Mouse (Mus musculus): Measurements from ENCODE around the gene Il11ra1.
"Not testable (repeated sequence)": the region's sequence is repeated elsewhere in the genome, so short reads cannot be mapped to it uniquely, and the experiment has no call there.

Il11ra1 gene

DNA sequence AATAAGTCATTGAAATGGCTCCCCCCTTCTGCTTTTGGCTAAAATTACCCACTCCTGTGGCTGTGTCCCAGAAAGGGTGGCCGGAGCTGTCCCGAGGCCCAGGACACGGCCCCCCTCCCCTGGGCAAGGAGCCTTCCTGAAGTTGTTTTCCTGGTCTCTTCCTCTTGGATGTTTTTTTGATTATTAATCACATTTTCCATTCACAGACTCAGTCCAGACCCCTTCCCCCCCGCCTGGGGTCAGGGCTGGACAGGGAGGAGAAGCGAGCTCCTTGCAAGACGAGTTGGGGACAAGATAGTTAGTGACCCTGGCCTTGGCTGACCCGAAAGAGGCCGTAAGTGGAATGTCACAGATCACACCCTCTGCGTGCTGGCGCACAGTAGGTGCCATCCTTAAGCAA, at the start of gene Il11ra1:
Gene Il11ra1 (plus strand): TSS at position 207 of the 400 bp plus-strand sequence.
- not testable (repeated sequence) for DNase-seq (ENCODE audit: low spot score)

GRCm38 (mm10) chr4:41653296-41653695, 46.5 kb upstream of the Il11ra1 start:
- DNase-seq (ENCODE audit: low spot score) = peak; percentile 78

DNA sequence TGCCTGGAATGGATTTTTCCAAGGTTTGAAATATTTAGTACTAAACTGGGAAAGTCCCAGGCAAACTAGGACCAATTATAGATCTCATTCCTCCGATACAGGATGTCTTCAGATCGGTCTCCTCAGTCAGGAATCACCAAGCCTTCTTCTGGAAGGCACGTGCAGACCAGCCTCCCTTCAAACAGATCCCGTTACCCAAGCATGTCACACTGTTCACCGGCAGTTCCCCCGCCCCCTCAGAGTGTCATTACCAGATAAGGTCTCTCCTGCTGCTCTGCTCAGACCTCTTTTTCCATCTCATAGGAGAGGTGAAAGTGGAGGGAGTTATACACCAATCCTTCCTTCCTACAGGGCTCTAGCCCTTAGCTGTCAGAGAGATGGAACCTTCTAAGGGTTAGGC, 46.1 kb upstream of the Il11ra1 start:
- DNase-seq (ENCODE audit: low spot score) = no peak

GRCm38 (mm10) chr4:41654217-41654616, 45.6 kb upstream of the Il11ra1 start:
- peak; percentile 69 for DNase-seq (ENCODE audit: low spot score)

DNA sequence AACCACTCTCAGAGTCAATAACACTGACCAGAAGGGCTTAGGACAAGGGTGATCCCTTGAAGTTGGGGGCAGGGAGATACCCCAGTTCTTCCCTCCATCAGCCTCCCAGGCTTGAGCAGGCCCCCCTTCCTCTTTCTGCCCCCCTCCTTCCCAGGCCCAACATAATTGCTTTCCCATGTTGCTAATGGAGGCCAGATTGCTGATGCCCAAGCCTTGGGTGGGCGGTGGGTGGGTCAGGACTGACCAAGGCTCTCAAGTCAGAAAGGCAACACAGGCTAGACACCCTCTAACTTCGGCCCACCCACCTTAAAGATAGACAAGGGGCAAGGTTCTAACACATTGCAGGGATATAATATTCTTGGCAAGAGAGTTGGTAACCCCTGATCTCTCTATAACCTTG, 44.3 kb upstream of the Il11ra1 start:
- DNase-seq (ENCODE audit: low spot score) = no peak

DNA sequence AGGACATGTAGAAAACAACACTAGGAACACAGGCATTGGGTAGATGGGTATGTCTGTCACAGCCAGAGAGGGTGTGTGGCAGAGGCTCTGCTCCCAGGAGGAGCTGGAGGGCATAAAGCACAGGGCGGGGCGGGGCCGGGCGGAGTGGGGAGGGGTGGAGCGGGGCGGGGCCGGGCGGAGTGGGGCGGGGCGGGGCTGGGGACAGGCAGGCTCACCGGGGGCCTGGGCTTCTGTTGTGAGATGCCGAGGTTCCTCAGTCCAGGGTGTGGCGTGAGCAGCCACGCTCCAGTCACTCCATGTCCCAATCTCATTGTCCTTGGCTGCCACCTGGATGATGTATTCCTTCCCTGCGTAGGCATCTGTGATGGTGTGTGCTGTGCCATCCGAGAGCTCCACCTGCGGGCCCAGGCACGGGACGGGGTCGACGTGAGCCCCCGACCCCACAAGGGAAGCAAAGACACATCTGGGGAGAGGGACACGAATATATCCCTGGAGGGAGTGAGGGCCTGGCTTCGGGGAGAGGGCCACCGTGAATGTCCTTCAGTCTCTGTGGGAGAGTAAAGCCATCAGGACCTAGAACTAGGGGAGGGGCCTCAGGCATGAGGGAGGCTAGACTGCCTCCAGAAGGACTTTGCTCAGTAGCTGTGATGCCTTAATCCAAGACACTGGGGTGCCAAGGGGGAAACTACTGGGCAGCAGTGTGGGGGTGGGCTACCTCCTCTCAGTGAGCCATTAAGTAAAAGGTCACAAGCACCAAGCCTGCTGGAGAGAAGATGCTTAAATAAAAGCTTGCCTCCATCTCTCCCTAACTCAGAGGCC, 41.0 kb upstream of the Il11ra1 start:
- DNase-seq (ENCODE audit: low spot score) = no peak

DNA sequence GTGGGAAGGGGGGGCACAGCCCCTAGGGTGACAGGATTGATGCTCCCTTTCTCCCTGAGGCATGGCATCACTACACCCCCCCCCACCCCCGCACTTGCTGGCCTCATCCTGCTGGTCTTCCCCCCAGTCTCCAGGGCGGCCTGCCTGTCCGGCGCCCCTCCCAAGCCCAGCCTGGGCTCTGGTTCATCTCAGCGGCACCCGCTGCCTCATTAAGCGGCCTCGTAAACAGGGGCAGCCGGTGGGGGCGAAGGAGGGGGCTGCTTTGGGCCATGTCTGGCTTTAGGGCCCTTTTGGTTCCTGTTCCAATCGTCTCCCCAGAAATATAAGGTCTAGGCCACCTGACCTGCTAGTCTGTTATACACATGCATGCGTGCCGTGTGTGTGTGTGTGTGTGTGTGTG, 40.2 kb upstream of the Il11ra1 start:
- no peak for DNase-seq (ENCODE audit: low spot score)

DNA sequence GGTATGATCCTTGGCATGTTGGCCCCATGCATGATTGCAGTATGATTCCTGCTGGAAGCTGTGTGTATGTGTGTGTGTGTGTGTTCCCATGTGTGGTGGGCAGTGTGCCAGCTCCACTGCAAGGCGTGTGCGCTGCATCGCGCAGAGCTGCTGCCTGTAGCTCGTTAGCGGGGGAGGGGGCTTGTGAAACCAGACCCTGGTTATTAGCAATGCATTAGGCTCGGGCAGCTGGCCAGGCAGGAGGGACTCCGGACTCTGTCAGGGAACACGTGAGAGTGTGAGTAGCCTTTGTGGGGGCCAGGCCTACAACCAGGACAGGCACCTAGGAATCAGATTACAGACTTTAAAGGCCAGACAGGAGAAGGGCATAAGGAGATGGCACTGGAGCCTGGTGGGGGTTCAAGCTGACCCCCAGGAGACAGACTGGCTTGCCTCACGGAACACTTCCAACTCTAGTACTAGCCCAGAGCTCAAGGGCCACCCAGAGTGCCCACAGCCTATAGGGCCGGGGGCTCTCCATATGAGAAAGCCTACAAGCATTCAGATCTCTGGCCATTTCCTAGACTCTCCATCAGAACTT, 38.8 kb upstream of the Il11ra1 start:
- DNase-seq (ENCODE audit: low spot score) = no peak

DNA sequence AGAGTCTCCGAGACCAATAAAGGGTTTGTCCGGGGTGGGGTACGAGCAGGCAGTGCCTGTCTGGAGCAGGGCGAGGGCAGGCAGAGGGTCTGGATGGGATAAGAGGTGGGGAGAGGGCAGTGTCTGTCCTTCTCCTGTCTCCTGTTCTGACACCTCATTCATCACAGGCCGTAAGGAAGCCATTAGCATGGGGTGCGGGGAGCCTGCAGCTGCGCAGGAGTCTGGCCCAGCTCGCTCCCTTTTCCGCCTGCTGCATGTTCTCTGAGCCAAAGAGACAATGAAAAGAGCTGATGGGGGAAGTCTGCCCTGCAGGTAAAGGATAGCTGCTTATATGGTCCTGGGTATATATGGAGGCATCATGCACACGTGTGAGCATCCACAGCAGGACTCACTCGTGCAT, 37.1 kb upstream of the Il11ra1 start:
- no peak for DNase-seq (ENCODE audit: low spot score)

GRCm38 (mm10) chr4:41663614-41664013, 36.2 kb upstream of the Il11ra1 start:
- DNase-seq (ENCODE audit: low spot score) = no peak

- DNase-seq (ENCODE audit: low spot score) = no peak
Measured at GRCm38 (mm10) chr4:41664533-41664932, 35.3 kb upstream of the Il11ra1 start.

DNA sequence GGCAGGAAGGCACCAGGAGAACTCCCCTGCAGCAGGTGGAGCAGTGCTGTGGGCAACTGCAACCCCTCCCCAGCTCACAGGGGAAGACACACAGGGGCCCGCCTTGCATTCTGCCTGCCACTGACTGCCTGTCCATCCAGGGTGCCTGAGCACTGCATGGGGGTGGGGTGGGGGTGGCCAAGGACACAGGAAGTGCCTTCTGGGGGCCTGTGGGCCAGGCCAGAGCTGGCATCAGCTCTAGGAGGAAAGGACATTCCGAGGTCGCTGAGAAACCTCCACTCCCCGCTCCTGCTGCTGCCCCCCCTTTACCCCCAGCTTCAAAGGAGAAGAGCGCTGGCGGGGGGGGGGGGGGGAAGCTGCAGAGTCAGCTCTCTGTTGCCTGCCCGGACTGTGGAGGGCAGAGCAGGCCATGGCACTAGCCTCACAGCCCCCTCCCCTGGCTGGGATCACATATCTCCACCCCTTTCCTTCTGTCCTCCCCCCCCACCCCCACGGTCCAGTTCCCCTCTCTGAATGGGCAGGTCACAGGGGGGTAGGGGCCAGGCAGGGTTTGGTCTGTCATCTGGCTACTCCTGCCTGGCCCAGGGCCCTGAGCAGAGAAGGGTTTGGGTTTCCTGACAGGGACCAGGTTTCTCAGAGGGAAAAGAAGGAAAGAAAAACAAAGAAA, 34.6 kb upstream of the Il11ra1 start:
- DNase-seq (ENCODE audit: low spot score) = no peak

DNA sequence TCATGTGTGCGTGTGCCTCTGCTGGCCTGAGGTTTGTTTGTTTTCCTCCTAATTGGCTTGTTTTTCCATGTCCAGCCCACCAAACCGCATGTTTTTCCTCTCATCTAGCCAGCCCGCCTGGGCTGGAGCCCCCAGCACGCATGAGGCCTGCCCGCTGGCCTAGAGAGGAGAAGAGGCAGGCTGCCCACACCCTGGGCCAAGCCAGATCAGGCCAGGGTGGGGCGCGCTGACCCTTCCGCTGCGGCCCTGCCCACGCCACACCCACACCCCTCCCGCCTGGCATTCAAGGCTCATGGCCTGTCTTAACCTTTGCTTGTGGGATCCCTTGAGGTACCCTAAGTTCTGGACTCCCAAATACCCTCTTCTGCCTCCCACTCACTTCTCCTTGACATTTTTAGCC, 33.1 kb upstream of the Il11ra1 start:
- DNase-seq (ENCODE audit: low spot score) = no peak

DNA sequence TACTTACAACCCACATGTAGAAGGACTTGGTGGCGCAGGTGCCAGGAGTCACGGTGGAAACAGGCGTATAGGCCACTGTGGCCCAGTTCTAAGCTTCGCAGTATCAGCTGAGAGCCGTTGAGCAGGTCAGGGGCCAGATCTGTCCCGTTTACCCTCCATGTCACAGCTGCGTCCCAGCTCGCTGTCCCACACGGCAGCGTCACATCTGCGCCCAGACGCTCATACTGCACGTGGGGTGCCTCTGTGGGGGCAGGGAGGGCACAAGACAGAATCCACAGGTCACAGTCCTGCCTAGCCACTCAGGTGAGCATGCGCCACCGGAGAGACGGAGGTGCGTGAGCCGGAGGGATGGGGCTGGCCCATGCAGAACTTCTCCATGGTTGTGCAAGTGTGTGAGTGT, 29.0 kb upstream of the Il11ra1 start:
- DNase-seq (ENCODE audit: low spot score) = no peak

DNA sequence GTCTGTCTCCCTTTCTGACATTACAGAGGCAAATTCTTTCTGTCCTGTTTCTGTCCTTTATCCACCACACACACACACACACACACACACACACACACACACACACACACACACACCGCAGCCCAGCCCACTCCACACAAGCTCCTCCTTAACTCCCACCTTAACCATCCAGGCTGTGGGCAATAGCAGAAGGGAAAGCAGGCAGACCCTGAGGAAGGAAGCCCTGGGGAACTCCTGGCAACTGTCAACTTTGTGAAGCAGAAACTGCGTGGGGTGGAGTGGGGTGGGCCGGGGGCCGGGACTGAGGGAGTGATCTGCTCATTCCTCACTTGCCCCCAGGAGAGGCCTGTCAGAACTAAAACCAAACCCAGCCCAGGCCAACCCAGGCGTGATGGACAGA, 28.3 kb upstream of the Il11ra1 start:
- no peak for DNase-seq (ENCODE audit: low spot score)

- no peak for DNase-seq (ENCODE audit: low spot score)
Measured at GRCm38 (mm10) chr4:41671963-41672480, 27.8 kb upstream of the Il11ra1 start.

DNA sequence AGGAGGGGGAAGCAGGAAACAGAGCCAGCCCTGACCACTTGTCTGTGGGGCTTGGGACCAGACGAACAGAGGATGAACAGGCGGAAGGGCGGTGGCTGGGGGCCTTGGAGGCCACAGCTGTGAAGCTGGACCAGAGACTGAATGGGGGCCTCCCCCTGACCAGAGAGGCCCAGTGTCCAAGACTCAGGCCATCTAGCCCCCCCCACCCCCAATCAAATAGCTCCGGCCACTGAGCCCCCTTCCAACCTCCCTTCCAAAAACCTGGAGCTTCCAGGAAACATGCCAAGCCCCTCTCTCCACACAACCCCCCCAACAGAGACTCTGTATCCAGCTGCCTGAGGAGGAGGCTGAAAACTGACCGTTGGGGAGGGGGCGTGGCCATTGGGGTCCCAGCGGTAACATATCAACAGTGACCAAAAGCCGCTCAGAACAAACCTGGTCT, 27.2 kb upstream of the Il11ra1 start:
- no peak for DNase-seq (ENCODE audit: low spot score)

DNA sequence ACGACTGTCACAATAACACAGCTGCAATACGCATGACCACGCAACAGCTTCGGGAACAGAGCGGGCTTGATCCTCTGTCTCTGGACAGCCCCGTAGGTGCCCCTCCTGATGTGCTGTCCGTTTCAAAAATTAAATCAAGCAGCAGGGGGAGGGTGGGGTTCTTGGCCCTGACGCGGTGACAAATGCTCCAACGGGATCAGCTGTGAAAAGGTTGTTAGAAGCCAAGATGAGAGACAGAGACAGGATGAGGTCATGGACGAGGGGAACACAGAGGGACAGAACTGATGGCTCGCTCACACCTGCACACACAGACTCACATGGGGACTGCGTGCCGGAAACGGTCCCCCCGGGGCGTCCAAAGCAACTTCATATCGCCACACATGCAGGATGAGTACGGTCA, 26.6 kb upstream of the Il11ra1 start:
- DNase-seq (ENCODE audit: low spot score) = no peak

DNA sequence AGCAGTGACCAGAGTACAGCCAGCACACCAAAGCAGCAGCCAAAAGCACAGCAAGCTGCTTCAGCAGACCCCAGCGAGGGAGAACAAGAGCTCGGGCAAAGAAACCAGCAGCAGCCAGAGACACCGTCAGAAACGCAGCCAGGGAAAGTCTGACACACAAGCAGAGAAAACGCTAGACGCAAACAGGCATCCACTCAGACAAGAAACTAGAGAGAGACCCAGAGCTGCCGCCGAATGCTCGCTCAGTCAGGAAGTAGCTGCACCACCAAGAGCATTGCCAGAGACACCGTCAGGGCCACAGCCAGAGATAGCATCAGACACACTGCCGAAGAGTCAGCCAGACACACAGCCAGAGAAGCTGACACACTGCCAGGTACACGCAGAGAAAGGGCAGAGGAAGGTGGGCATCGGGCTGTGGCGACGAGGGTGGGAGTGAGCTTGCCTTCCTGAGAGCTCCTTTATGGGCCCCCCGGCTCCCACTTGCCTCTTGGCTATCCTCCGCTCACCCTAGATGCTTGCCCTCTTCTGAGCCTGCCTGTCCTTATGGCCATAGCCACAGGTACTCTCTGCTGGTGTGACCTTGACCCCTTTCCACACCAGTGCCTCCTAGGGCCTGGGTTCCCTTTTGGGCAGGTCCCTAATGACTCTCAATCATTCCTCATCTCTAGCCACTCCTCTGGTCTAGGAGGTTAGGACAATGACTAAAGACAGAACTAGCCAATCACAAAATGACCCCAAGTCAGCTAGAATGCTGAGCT, 23.4 kb upstream of the Il11ra1 start:
- DNase-seq (ENCODE audit: low spot score) = no peak

DNA sequence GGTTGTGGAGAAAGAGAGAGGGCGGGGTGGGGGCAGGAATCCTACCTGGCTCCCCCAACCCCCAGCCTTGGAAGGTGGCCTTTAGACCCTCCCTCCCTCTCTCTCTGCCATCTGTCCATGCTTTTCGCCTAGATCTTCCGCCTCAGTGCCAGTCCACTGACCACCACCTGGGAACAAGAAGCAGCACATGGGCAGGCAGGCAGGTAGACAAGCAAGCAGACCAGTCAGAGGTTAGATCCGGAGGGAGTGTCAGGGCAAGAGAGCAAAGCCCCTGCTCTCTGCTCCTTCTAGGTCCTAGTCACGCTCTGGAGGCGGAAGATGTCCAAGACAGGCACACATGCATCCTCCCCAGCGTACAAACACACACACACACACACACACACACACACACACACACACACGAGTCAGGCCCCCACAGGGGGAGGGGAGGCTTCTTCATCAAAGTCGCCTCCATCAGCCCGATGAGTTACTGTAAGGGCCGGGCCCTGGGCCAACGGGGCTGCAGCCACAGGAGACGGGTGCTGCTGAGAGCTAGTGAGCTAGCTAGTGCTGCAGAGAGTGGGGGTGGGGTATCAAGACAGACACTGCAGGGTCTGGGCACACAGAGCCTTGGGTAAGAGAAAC, 22.7 kb upstream of the Il11ra1 start:
- peak; percentile 30 for DNase-seq (ENCODE audit: low spot score)

- DNase-seq (ENCODE audit: low spot score) = no peak
Measured at GRCm38 (mm10) chr4:41678863-41679262, 20.9 kb upstream of the Il11ra1 start.

- DNase-seq (ENCODE audit: low spot score) = no peak
Measured at GRCm38 (mm10) chr4:41679291-41679690, 20.5 kb upstream of the Il11ra1 start.

All from urinary bladder, postnatal 14 days (tissue).